Mouse (Mus musculus): ENCODE results near the gene Pramef20. TPM values are rescaled to one million over a fixed set of nuclear protein-coding genes. Genes with fewer than 3 reads are reported as not detected.
"Not testable (repeated sequence)": the region's sequence is repeated elsewhere in the genome, so short reads cannot be mapped to it uniquely, and the experiment has no call there.

Gene Pramef20
- total RNA-seq (2021), result not detected
- long read RNA-seq, experiment 1, result 0 reads
- long read RNA-seq, experiment 2, result 0 reads

DNA sequence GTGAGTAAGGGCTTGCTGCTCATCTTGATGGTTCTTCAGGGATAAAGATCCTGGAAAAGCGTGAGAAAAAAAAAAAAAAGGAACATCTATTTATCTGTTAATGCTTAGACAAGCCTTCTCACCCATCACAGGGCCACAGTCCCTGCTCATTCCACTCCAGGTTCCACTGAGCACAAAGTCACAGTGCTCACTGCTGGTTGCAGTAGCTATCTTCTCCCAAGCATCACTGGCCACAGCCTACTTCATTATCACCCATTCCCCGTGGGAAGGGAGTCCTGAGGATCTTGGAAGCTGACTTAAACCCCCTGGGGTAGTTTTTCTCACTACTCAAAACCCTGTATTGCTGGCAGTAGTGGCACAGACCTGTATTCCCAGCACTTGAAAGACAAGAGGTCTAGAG is at the start of gene Pramef20:
TSS of gene Pramef20 (minus strand) at position 23 of the 400 bp plus-strand sequence.
- DNase-seq (ENCODE audit: low spot score in 2 of 2), result no peak

DNA sequence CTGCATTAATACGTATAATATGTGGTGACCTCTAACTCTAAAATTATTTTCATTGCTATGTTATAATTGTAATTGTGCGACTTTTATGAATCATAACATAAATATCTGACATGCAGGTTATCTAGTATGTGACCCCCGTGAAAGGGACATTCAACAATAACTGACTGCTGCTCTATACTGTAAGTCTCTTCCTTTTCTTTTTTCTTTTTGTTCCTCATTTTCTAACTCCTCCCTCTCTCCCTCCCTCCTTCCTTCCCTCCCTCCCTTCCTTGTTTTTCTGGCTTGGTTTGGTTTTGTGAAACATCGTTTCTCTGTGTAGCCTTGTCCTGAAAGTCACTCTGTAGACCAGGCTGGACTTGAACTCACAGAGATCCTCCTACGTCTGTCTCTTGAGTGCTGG is 46.9 kb upstream of the Pramef20 start:
- no peak for DNase-seq (ENCODE audit: low spot score in 2 of 2)

DNA sequence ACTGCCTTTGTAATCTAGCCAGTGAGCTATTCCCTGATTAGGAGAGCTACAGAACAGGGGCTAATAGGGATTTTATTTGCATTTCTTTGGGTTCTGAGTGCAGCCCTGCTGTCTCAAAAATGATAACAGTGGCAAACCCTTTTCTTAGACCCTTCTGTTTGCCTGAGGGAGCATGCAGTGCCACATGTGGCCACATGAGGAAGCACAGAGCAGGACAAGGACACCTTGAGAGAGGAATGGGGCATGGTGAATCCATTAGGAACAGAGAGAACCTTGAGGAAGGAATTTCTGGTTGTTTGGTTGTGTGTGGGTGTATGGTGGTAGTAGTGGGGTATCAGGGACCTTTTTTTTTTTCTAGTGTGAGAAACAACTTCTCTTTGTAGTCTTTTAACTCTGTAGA is 42.9 kb upstream of the Pramef20 start:
- DNase-seq (ENCODE audit: low spot score in 2 of 2), result no peak

DNA sequence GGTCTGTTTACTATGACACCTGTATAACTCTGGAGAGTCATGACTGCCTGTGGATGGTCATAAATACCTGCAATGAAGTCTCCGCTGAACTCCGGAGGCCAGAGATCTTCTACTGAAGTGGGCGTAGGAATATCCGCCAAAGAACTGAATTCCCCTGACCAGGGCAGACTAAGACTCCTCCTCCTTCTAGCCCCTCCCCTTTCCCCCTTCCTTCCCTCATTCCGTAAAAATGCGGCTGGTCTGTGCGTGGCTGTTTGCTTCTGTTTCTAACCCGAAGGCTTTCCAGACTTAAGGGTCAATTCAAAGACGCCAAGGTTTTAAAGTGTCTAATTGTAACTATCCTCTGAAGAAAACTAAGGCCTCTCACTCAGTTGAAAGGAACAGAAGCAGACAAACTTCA is 30.6 kb upstream of the Pramef20 start, which contains the start of gene Pramef12:
TSS of gene Pramef12 (minus strand) at position 175 of the 400 bp plus-strand sequence.
- no peak for DNase-seq (ENCODE audit: low spot score in 2 of 2)

DNA sequence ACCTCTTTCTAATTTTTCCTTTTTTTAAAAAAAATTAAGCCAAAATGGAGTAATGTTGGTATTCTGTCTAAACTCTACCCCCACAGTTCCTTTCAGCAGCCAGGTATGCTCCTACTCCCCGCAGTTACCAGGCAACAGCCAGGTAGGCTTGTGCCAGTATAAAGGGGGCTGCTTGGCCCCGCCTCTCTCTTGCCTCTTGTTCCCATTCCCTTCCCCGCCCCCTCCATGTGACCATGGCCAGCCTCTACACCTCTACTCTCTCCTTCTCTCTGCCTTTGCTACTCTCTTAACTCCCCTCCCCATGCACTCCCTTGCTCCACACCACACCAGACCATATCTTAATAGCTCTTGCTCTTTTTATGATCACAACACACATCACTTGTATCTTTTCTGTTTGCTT is 28.5 kb upstream of the Pramef20 start:
- no peak for DNase-seq (ENCODE audit: low spot score in 2 of 2)

DNA sequence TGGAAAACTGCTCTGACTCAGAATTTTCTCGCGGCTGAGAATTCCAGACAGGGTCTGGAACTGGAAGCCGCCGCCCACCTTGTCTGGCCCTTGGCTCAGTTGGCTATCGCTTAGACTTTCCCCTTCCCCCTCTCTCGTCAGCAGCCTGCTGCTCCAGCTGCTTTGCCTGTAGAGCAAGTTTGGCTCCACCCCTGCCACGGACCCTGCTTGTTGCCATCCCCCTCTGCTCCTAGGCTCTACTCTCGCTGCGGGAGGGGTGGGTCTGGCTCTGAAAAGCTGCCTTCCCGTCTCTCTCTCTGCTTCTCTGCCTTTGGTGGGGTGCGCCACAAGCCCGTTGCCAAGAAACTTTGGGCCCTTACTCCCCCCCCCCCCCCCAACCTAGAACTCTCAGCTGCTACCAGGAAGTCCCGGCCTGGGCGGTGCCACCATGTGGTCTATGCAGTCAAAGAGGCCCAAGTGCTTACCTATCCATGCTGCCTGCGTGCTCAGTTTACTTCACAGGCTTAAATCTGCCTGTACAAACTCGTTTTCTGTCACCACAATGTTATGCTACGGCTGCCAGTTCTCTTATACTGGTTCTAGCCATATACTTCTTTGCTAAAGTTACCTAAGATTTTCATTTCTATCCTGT is 26.8 kb upstream of the Pramef20 start:
- DNase-seq (ENCODE audit: low spot score in 2 of 2), result peak in 1 of 2 experiments; percentile 19

DNA sequence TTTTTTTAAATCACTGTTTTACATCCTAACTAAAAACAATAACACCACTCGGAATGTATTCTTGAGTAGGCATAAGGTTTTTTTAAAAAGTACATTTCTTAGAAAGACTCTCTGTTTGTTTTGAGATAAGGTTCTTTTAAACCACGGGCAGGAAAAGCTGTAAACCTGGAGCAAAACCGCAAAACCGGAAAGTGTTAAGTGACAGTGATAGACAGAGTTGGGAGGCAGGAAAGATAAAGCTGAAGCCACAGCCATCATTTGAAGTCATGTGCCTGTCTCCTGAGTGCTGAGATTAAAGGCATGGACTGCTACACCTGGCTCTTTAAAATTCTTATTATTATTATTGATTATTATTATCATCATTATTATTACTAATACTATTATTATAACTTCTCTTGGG is 25.0 kb upstream of the Pramef20 start:
- DNase-seq (ENCODE audit: low spot score in 2 of 2), result no peak

DNA sequence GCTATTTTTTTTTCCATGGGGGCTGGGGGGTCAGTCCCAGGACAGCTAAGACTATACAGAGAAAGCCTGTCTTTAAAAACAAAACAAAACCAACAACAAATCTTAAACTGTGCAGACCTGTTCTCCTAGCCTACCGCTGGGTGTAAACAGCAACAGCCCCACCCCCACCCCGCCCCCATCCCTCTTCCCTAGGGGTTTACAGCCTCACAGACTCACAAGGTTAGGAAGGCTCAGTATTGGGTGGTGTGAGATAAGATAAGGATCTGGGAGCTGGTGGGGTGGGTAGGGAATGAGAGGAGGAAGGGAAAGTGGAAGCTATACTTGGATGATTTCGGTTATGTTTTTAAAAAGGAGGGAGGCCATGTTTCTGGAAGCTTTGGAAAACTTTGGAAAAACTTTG is 18.6 kb upstream of the Pramef20 start:
- no peak for DNase-seq (ENCODE audit: low spot score in 2 of 2)

DNA sequence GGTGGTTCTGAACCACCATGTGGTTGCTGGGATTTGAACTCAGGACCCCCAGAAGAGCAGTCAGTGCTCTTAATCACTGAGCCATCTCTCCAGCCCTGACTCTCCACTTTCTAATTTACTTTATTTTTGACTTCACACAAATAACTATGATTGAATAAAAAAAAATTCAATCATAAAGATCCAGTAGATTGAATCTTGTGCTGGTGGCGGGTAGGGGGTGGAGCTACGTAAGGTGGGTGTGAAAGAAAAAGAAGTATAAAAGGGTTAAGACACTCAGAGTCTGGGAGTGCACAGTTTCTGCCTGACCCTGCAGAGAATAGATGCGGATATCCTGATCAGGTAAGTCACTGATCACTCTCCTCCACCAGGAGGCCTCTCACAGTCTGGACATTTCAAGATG is 20.1 kb downstream of the Pramef20 start, which contains the start of gene Gm13119:
TSS of gene Gm13119 (plus strand) at position 301 of the 400 bp plus-strand sequence.
- DNase-seq (ENCODE audit: low spot score in 2 of 2), result not testable (repeated sequence)

DNA sequence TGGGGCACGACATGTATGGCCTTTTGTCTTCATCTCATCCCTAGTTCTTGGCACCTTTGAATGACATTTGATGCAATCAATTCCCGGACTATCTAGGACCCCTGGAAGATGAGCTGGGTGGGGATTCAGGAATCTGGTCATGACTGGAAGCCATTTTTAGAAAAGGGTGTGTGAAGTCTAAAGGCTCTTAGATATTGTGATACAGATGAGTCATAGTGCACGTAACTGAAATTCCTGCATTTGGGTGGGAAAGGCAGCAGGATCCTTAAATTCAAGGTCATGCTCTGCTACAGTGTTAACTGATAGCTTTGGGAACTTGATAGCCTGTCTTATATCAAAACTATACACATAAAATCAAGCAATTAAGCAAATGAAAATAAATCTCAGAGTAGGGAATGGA is 41.9 kb downstream of the Pramef20 start:
- not testable (repeated sequence) for DNase-seq (ENCODE audit: low spot score in 2 of 2)

DNA sequence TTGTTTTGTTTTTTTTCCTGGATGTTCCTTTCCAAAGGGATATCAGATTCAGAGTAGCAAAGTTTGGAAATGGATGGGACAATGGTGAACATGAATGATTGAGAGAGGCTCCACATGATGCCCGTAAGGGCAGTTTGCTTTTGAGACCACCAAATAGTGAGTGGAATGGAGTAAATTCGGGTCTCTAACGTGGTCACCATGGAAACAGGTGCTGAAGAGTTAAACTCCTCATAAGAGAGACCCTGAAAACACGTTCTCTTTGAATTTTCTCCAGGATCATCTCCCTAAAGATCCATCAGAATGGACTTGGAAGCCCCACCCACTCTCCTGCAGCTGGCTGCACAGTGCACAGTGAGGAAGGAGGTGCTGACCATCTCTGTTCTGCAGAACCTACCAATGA is 47.8 kb downstream of the Pramef20 start, which contains the start of gene Gm13128:
TSS of gene Gm13128 (plus strand) at position 301 of the 400 bp plus-strand sequence.
- not testable (repeated sequence) for DNase-seq (ENCODE audit: low spot score in 2 of 2)

Other genes with a start within 250 kb of the Pramef20 start
- gene Oog3, start 215.3 kb downstream of the Pramef20 start, total RNA-seq (2021), result not detected
- gene Oog2, start 187.2 kb downstream of the Pramef20 start, total RNA-seq (2021), result not detected
- not detected for gene C87977, start 164.6 kb downstream of the Pramef20 start, total RNA-seq (2021)
- gene Pramel5, start 97.4 kb downstream of the Pramef20 start, total RNA-seq (2021), result not detected
- gene Gm13128, start 47.7 kb downstream of the Pramef20 start, total RNA-seq (2021), result not detected
- gene Gm13119, start 20.0 kb downstream of the Pramef20 start, total RNA-seq (2021), result not detected
- not detected for gene Pramef12, start 30.5 kb upstream of the Pramef20 start, total RNA-seq (2021)
- not detected for gene 1700012P22Rik, start 60.8 kb upstream of the Pramef20 start, total RNA-seq (2021)
- not detected for gene Gm9944, start 75.4 kb upstream of the Pramef20 start, total RNA-seq (2021)
- not detected for gene Aadacl3, start 85.8 kb upstream of the Pramef20 start, total RNA-seq (2021)
- gene 9430007A20Rik, start 141.9 kb upstream of the Pramef20 start, total RNA-seq (2021), result not detected
- gene Gm13124, start 187.2 kb upstream of the Pramef20 start, total RNA-seq (2021), result not detected
- not detected for gene Aadacl4, start 235.8 kb upstream of the Pramef20 start, total RNA-seq (2021)